Mouse (Mus musculus): ENCODE results near the gene Tacr2. TPM values are rescaled to one million over a fixed set of nuclear protein-coding genes. Genes with fewer than 3 reads are reported as not detected.

Gene Tacr2
- polyA plus RNA-seq, 1 experiment from 2014 or later = not detected

Other genes starting within 250 kb of the Tacr2 start
- not detected in 2 replicates for gene Neurog3, start 119.3 kb upstream of the Tacr2 start, polyA plus RNA-seq (2015; fragmentation: Nextera tagmentation; extraction: Ambion mirVana)
- 1.0 and 1.1 TPM in 2 replicates for gene Fam241b, start 108.5 kb upstream of the Tacr2 start, polyA plus RNA-seq (2015; fragmentation: Nextera tagmentation; extraction: Ambion mirVana)
- gene Tspan15, start 21.2 kb upstream of the Tacr2 start, polyA plus RNA-seq (2015; fragmentation: Nextera tagmentation; extraction: Ambion mirVana) = 8.8 and 9.3 TPM in 2 replicates
- 88.4 and 108 TPM in 2 replicates for gene Hk1, start 127.5 kb downstream of the Tacr2 start, polyA plus RNA-seq (2015; fragmentation: Nextera tagmentation; extraction: Ambion mirVana)
- 5.9 and 7.4 TPM in 2 replicates for gene Hkdc1, start 170.1 kb downstream of the Tacr2 start, polyA plus RNA-seq (2015; fragmentation: Nextera tagmentation; extraction: Ambion mirVana)
- 0.21 and 0.23 TPM in 2 replicates for gene 4930507D05Rik, start 197.1 kb downstream of the Tacr2 start, polyA plus RNA-seq (2015; fragmentation: Nextera tagmentation; extraction: Ambion mirVana)
- 20.0 and 22.6 TPM in 2 replicates for gene Supv3l1, start 197.3 kb downstream of the Tacr2 start, polyA plus RNA-seq (2015; fragmentation: Nextera tagmentation; extraction: Ambion mirVana)
- gene Vps26a, start 234.4 kb downstream of the Tacr2 start, polyA plus RNA-seq (2015; fragmentation: Nextera tagmentation; extraction: Ambion mirVana) = 49.1 and 67.3 TPM in 2 replicates